Mouse (Mus musculus) hindbrain, embryonic 12.5 days (tissue): ENCODE data around the gene Tmem141. TPM values are rescaled to one million over a fixed set of nuclear protein-coding genes. Genes with fewer than 3 reads are reported as not detected.
A peak's percentile ranks its signal among the peaks of the same experiment; 100 is the strongest.

Experiments used
- ATAC-seq: fragments of 200-750 bp; cut with Nextera tagmentation; 2 replicates; pipeline ENCODE4 v1.8.0; 2017; ENCODE audit warnings: moderate TSS enrichment; ENCODE audit not compliant: low FRiP score
- H3K27ac ChIP-seq: fragments of 300-500 bp; sonication (generic); 2 replicates; pipeline ENCODE4 v1.5.1; 2016; ENCODE audit warnings: mild to moderate bottlenecking
- H3K27me3 ChIP-seq: fragments of 300-500 bp; sonication (generic); 2 replicates; pipeline ENCODE4 v1.6.1; 2016; ENCODE audit warnings: mild to moderate bottlenecking
- H3K36me3 ChIP-seq: fragments of 300-500 bp; sonication (generic); 2 replicates; pipeline ENCODE4 v1.6.1; 2016; ENCODE audit warnings: mild to moderate bottlenecking
- H3K4me1 ChIP-seq: fragments of 300-500 bp; sonication (generic); 2 replicates; pipeline ENCODE4 v1.6.1; 2016
- H3K4me2 ChIP-seq: fragments of 300-500 bp; sonication (generic); replicated peaks from 2 replicates; pipeline ENCODE4 v1.6.1; 2016; ENCODE audit warnings: mild to moderate bottlenecking
- H3K4me3 ChIP-seq: fragments of 300-500 bp; sonication (generic); 2 replicates; pipeline ENCODE4 v1.5.1; 2016; ENCODE audit warnings: mild to moderate bottlenecking
- H3K9ac ChIP-seq: fragments of 300-500 bp; sonication (generic); 2 replicates; pipeline ENCODE4 v1.6.1; 2016; ENCODE audit warnings: mild to moderate bottlenecking, moderate library complexity
- H3K9me3 ChIP-seq: fragments of 300-500 bp; sonication (generic); replicated peaks from 2 replicates; pipeline ENCODE4 v1.6.1; 2016; ENCODE audit warnings: mild to moderate bottlenecking
- WGBS: fragments of 180-500 bp; shearing (Covaris S2); methylation state at CpG from one replicate; pipeline ENCODE4 v1.1.7; 2016; 5-methylcytosine and 5-hydroxymethylcytosine counted together
- polyA plus RNA-seq: library from polyadenylated mRNA; unstranded; fragments of >200 nt; fragmentation: Nextera tagmentation; extraction: Ambion mirVana; gene quantifications from 2 replicates; pipeline ENCODE4 v1.2.1, GENCODE M21; 2016

Tmem141 gene
- polyA plus RNA-seq, 1 experiment from 2014 or later, result 21.7 TPM

- Histone ChIP-seq H3K27ac (0 out of 2 replicates have a peak overlapping the region, but pooled peaks have one; percentile 12), H3K4me3 (no peak overlapping the region), H3K27me3 (peaks cover 45% of the 10 kb centered on the region), H3K36me3 (peaks cover 39% of the 10 kb centered on the region), H3K9me3 (no peaks in the 10 kb centered on the region), H3K4me1 (peaks cover 60% of the 10 kb centered on the region), H3K4me2 (no peak overlapping the region), H3K9ac (no peak overlapping the region)
- ATAC-seq, result 0 out of 2 replicates have a peak, but pooled peaks have one; percentile 2
- 38% methylated on average over 6 of the region's 6 CpGs for WGBS
These were observed 39.9 kb downstream of the Tmem141 start for GRCm38 (mm10) chr2:25581901-25582301.

DNA sequence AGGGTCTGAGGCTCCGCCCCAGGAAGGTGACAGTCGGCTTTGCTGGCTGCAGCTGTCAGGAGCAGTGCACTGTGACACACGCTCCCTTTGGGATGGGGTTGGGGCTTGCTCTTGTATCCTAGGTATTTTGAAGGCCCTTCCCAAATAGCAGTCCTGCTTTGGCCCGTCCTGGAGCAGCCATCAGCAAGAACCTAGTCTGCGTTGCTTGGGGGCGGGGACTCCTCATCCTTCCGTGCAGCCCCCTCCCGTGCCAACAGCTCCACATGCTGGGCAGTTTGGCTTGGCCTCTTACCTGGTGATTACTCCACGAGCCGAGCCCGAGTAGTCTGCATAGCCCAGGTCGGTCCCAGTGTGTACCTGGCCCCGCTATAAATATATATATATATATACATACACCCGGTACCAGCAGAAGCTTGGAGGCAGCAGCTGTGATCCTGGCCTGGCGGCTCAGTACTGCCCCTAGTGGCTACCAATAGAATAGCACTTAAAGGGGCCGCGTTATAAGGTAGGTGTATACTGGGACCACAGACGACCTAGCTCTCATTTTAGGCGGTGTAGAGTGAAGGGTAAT lies 40.4 kb downstream of the Tmem141 start, which contains the start of gene Ajm1:
Ajm1 (minus strand) TSS at position 464 of the 571 bp plus-strand sequence.
- Histone ChIP-seq H3K9ac (peak within 1 kb of the TSS; percentile 41), H3K27ac (0 out of 2 replicates have a peak within 1 kb of the TSS, but pooled peaks have one; percentile 12), H3K4me1 (peaks cover 60% of the 10 kb centered on the region), H3K4me3 (peak within 1 kb of the TSS; percentile 37), H3K4me2 (peak within 1 kb of the TSS; percentile 60), H3K36me3 (peaks cover 33% of the 10 kb centered on the region), H3K27me3 (peaks cover 50% of the 10 kb centered on the region), H3K9me3 (no peaks in the 10 kb centered on the region)
- ATAC-seq, result peak; percentile 55
- WGBS, result 5% methylated on average over 19 of the region's 19 CpGs

- H3K9ac ChIP-seq, result 0 out of 2 replicates have a peak overlapping the region, but pooled peaks have one; percentile 41
- H3K4me3 ChIP-seq, result peak overlapping the region; percentile 37; the same call in 1 of the 2 replicates
- peak overlapping the region; percentile 60 for H3K4me2 ChIP-seq
- 0 out of 2 replicates have a peak, but pooled peaks have one; percentile 0 for ATAC-seq
- no peak overlapping the region for H3K27ac ChIP-seq
- WGBS, result 55% methylated on average over 6 of the region's 6 CpGs
- H3K9me3 ChIP-seq, result no peaks in the 10 kb centered on the region
- peaks cover 57% of the 10 kb centered on the region for H3K27me3 ChIP-seq
- H3K4me1 ChIP-seq, result peaks cover 62% of the 10 kb centered on the region
- peaks cover 29% of the 10 kb centered on the region for H3K36me3 ChIP-seq
These were observed 41.1 kb downstream of the Tmem141 start for GRCm38 (mm10) chr2:25580621-25581101.

GRCm38 (mm10) chr2:25579737-25580460 lies 41.9 kb downstream of the Tmem141 start:
- WGBS, result 5% methylated on average over 27 of the region's 27 CpGs
- Histone ChIP-seq H3K36me3 (peaks cover 21% of the 10 kb centered on the region), H3K4me1 (peaks cover 68% of the 10 kb centered on the region), H3K9ac (no peak overlapping the region), H3K9me3 (no peaks in the 10 kb centered on the region), H3K27me3 (peaks cover 58% of the 10 kb centered on the region), H3K4me3 (peak overlapping the region; percentile 16), H3K4me2 (peak overlapping the region; percentile 40), H3K27ac (no peak overlapping the region)
- no peak for ATAC-seq

DNA sequence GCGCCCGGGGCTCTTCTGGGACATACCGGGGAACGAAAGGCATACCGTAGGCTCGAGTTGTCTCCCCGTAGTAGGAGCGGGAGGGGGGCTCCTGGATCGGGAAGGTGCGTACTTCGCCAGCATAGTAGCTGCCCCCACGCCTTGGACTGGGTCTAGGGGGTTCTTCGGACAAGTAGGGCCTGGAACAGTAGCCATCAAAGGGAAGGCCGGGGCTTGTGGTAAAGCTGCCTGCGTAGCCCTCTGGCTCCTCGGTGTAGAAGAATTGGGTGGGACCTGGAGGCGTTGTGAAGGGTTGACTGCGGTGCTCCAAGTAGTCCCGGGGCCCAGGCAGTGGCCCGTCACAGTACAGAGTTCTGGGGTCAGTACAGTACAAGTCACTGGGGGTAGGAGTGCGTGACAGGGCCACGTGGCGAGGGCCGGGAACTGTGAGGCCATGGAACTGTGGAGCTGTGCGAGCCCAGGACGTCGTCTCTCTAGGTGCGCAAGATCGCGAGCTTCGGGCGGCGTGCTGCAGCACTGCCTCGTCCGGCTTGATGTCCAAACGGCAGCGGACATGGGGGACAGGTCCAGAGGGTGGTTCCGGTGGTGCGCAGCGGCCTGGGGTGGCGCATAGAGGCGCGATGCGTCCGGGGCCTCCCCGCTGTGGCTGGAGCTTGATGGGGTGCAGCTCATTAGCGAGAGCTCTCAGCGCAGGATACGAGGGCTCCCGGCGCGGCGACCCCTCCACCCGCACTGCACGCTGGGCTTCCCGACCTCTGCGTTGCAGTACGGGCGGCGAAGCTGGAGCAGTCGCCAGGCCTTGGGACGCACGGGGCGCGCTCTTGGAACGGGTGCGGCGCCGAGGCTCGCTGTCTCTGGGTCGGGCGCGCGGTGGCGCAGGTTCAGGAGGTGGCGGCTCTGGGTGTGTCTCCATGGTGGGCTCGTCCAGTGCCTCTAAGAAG lies 42.7 kb downstream of the Tmem141 start:
- WGBS, result 5% methylated on average over 77 of the region's 77 CpGs
- peaks cover 58% of the 10 kb centered on the region for H3K27me3 ChIP-seq
- no peaks in the 10 kb centered on the region for H3K9me3 ChIP-seq
- no peak overlapping the region for H3K9ac ChIP-seq
- peak overlapping the region; percentile 16 for H3K4me3 ChIP-seq
- ATAC-seq, result no peak
- peaks cover 13% of the 10 kb centered on the region for H3K36me3 ChIP-seq
- no peak overlapping the region for H3K27ac ChIP-seq
- H3K4me1 ChIP-seq, result peaks cover 69% of the 10 kb centered on the region
- peak overlapping the region; percentile 40 for H3K4me2 ChIP-seq

DNA sequence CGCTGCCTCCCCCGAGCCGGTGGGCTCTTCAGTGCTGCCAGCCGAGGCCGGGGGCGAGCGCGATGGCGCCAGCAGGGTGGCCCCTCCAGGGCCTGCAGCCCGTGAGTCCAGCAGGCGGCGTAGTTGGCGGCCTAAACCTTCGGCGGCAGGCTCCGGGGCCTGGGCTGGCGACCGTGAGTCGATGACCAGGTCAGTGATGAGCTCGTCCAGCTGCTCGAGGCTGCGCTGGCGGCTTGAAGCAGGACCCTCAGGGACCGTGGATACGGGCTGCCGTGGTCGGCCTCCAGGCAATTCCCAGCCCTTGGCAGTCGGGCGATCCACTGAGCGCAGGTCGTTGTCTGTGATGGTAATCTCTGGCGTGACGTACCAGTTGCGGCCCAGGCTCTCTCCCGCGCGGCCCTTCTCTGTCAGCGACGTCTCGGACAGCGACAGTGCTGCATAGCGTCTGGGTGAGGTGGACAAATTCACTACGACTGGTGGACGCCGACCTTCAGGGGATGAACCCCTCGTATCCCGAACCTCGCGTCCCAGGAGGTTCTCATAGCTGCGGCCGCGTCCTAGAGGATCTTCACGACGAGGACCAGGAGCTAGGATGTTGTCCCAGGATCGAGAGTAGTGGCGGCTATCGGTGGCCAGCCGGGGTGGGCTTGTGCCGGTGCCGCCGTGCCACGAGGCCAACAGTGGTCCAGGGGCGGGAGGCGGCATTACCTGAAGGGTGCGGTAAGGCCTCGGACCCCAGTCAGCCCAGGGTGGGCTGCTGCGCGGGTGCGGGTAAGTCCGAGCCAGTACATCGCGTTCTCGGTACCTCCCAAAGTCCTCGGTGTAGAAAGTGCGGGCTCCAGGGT lies 43.6 kb downstream of the Tmem141 start:
- 5% methylated on average over 74 of the region's 75 CpGs for WGBS
- peaks cover 77% of the 10 kb centered on the region for H3K4me1 ChIP-seq

GRCm38 (mm10) chr2:25576965-25577891 lies 44.6 kb downstream of the Tmem141 start:
- Histone ChIP-seq H3K9me3 (no peaks in the 10 kb centered on the region), H3K36me3 (peaks cover 10% of the 10 kb centered on the region; the same call in 1 of the 2 replicates), H3K27me3 (peaks cover 58% of the 10 kb centered on the region), H3K4me3 (peak overlapping the region; percentile 16), H3K9ac (peak overlapping the region; percentile 3; the same call in 1 of the 2 replicates), H3K27ac (no peak overlapping the region), H3K4me2 (peak overlapping the region; percentile 40), H3K4me1 (peaks cover 74% of the 10 kb centered on the region)
- ATAC-seq, result no peak
- WGBS, result 14% methylated on average over 92 of the region's 92 CpGs

More for the DNA sequence above, 43.6 kb downstream of the Tmem141 start:
- Histone ChIP-seq H3K36me3 (peaks cover 6% of the 10 kb centered on the region), H3K27ac (no peak overlapping the region), H3K4me3 (peak overlapping the region; percentile 16), H3K9me3 (no peaks in the 10 kb centered on the region), H3K4me2 (peak overlapping the region; percentile 40), H3K9ac (peak overlapping the region; percentile 3; the same call in 1 of the 2 replicates), H3K27me3 (peaks cover 58% of the 10 kb centered on the region)
- no peak for ATAC-seq

- 73% methylated on average over 16 of the region's 16 CpGs for WGBS
- H3K9me3 ChIP-seq, result no peaks in the 10 kb centered on the region
- H3K27ac ChIP-seq, result no peak overlapping the region
- H3K36me3 ChIP-seq, result peaks cover 16% of the 10 kb centered on the region; the same call in 1 of the 2 replicates
- H3K4me3 ChIP-seq, result peak overlapping the region; percentile 56; the same call in 1 of the 2 replicates
- peak overlapping the region; percentile 91; the same call in 1 of the 2 replicates for H3K4me2 ChIP-seq
- no peak for ATAC-seq
- peaks cover 56% of the 10 kb centered on the region for H3K27me3 ChIP-seq
- H3K9ac ChIP-seq, result peak overlapping the region; percentile 72; the same call in 1 of the 2 replicates
- H3K4me1 ChIP-seq, result peaks cover 65% of the 10 kb centered on the region
These were observed 45.6 kb downstream of the Tmem141 start for GRCm38 (mm10) chr2:25576028-25576850.

- H3K27me3 ChIP-seq, result peaks cover 49% of the 10 kb centered on the region
- 15% methylated on average over 21 of the region's 21 CpGs for WGBS
- H3K9me3 ChIP-seq, result no peaks in the 10 kb centered on the region
- peaks cover 58% of the 10 kb centered on the region for H3K4me1 ChIP-seq
- peak; percentile 17 for ATAC-seq
- H3K9ac ChIP-seq, result peak overlapping the region; percentile 72
- H3K27ac ChIP-seq, result peak overlapping the region; percentile 88
- peak overlapping the region; percentile 91 for H3K4me2 ChIP-seq
- H3K36me3 ChIP-seq, result peaks cover 21% of the 10 kb centered on the region; the same call in 1 of the 2 replicates
- H3K4me3 ChIP-seq, result peak overlapping the region; percentile 56
These were observed 46.3 kb downstream of the Tmem141 start for GRCm38 (mm10) chr2:25575432-25576027.
